Mouse (Mus musculus) C2C12 (cell line): Measurements from ENCODE around the gene Cib1.

Source experiments
- CTCF ChIP-seq: IDR thresholded peaks from one replicate; pipeline ENCODE4 v1.5.1; 2011; ENCODE audit not compliant: control insufficient read depth, insufficient read depth, insufficient read length
- MAX ChIP-seq: IDR thresholded peaks from one replicate; pipeline ENCODE4 v1.6.1; 2011; ENCODE audit warnings: mild to moderate bottlenecking, control low read depth
- MYOG ChIP-seq: IDR thresholded peaks from one replicate; pipeline ENCODE4 v1.6.1; 2011; ENCODE audit not compliant: control insufficient read depth, insufficient read length; ENCODE audit errors: extremely low read depth

GRCm38 (mm10) chr7:80257706-80258105, 25.1 kb upstream of the Cib1 start:
- TF ChIP-seq CTCF, result no peak
- TF ChIP-seq MYOG, result no peak
- no peak for TF ChIP-seq MAX
